Mouse (Mus musculus) limb, embryonic 11.5 days (tissue): ENCODE measurements around the gene Lama5. TPM values are rescaled to one million over a fixed set of nuclear protein-coding genes. Genes with fewer than 3 reads are reported as not detected.
A peak's percentile ranks its signal among the peaks of the same experiment; 100 is the strongest.

Experiments
- ATAC-seq: fragments of 200-750 bp; cut with Nextera tagmentation; 2 replicates; pipeline ENCODE4 v1.8.0; 2017; ENCODE audit warnings: low read depth; ENCODE audit not compliant: insufficient number of reproducible peaks, low FRiP score, low TSS enrichment
- DNase-seq: peaks from one replicate; pipeline ENCODE4 v3.0.0-alpha.2; 2015; ENCODE audit warnings: low spot score
- H3K27ac ChIP-seq: fragments of 300-500 bp; sonication (generic); replicated peaks from 2 replicates; pipeline ENCODE4 v1.5.1; 2014; ENCODE audit warnings: low read depth, mild to moderate bottlenecking, low read length
- H3K27me3 ChIP-seq: fragments of 300-500 bp; sonication (generic); 2 replicates; pipeline ENCODE4 v1.6.1; 2014; ENCODE audit warnings: mild to moderate bottlenecking, low read length, mixed read lengths; ENCODE audit not compliant: control insufficient read depth, insufficient read depth
- H3K36me3 ChIP-seq: fragments of 300-500 bp; sonication (generic); 2 replicates; pipeline ENCODE4 v1.6.1; 2014; ENCODE audit warnings: mild to moderate bottlenecking, low read length, moderate library complexity, mixed read lengths; ENCODE audit not compliant: control insufficient read depth, insufficient read depth
- H3K4me1 ChIP-seq: fragments of 300-500 bp; sonication (generic); 2 replicates; pipeline ENCODE4 v1.6.1; 2014; ENCODE audit warnings: low read length, mixed read lengths; ENCODE audit not compliant: control insufficient read depth, insufficient read depth
- H3K4me2 ChIP-seq: fragments of 300-500 bp; sonication (generic); 2 replicates; pipeline ENCODE4 v1.6.1; 2014; ENCODE audit warnings: low read depth, mild to moderate bottlenecking, moderate library complexity; ENCODE audit not compliant: severe bottlenecking
- H3K4me3 ChIP-seq: fragments of 300-500 bp; sonication (generic); 2 replicates; pipeline ENCODE4 v1.5.1; 2014; ENCODE audit warnings: low read depth, low read length
- H3K9ac ChIP-seq: fragments of 300-500 bp; sonication (generic); 2 replicates; pipeline ENCODE4 v1.6.1; 2014; ENCODE audit warnings: mild to moderate bottlenecking, low read length
- H3K9me3 ChIP-seq: fragments of 300-500 bp; sonication (generic); 2 replicates; pipeline ENCODE4 v1.6.1; 2016; ENCODE audit warnings: low read length; ENCODE audit not compliant: control insufficient read depth
- WGBS: fragments of 180-500 bp; shearing (Covaris S2); extraction: QIAGEN DNeasy Blood & Tissue Kit; methylation state at CpG from one replicate; pipeline ENCODE4 v1.1.7; 2014; 5-methylcytosine and 5-hydroxymethylcytosine counted together
- polyA plus RNA-seq: library from polyadenylated mRNA; unstranded; fragments of >200 nt; fragmentation: Nextera tagmentation; extraction: Ambion mirVana; gene quantifications from 2 replicates; pipeline ENCODE4 v1.2.1, GENCODE M21; 2014

The Lama5 gene
- 12.5 and 14.1 TPM in 2 replicates for polyA plus RNA-seq

DNA sequence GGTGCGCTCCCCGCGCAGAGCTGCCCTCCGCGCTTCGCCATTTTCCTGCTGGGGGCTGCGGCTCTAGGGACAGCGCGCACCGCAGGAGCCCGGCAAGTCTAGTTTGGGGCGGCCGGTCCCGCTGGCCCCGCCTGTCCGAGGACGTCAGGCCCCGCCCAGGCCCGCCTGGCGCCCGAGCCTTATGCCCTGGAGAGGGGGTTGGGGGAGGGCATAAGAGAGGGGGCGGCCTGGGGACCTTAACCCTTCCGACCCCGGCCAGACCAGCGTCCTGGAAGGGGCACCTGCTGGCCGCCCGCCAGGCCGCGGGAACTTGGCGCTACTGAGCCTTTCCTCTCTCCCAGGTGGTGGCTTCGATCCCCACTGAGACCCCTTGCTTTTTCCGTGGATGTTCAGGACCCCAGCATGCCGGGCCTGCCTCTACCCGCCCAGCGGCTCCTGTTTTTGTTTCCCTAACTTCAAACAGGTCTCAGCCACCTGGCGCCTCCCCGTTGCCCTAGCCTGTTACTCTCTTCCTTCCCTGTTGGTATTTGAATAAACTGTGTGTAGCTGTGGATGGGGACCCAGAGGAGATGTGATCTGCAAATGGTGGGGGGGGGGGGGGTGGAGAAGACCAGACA, at the start of gene Lama5:
Gene Lama5 (minus strand): TSS at position 98 of the 617 bp plus-strand sequence.
- WGBS, result under 1% methylated on average over 37 of the region's 37 CpGs
- no peaks in the 10 kb centered on the region for H3K9me3 ChIP-seq
- peak within 1 kb of the TSS; percentile 69 for H3K4me3 ChIP-seq
- DNase-seq (peak; percentile 81), ATAC-seq (peak; percentile 75)
- peak within 1 kb of the TSS; percentile 26; the same call in 1 of the 2 replicates for H3K27ac ChIP-seq
- peaks cover 29% of the 10 kb centered on the region for H3K4me1 ChIP-seq
- peaks cover 29% of the 10 kb centered on the region for H3K27me3 ChIP-seq
- H3K36me3 ChIP-seq, result no peaks in the 10 kb centered on the region
- peak within 1 kb of the TSS; percentile 99 for H3K4me2 ChIP-seq
- peak within 1 kb of the TSS; percentile 53 for H3K9ac ChIP-seq

DNA sequence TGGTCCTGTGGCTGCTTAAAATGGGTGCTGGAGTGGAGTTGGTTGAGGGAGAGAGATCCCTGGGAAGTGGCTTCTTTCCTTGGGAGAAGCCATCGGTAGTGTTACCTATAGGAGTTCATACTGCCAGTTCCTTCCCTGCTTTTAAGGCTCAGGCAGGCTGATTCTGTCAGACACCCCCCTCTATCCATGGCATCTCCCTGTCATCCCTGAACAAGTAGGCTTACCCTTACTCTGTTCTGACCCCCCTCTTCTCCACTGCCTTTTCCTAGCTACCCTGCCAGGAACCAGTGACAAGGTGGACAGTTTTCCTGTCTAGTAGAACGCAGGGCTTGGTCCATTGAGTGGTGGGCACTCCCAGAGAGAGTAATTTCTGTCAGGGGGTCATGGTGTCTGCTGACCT, 48.9 kb upstream of the Lama5 start:
- peaks cover 12% of the 10 kb centered on the region for H3K4me1 ChIP-seq
- WGBS, result 70% methylated on average over 2 of the region's 2 CpGs
- 0 out of 2 replicates have a peak, but pooled peaks cover 2% of the 10 kb centered on the region for H3K36me3 ChIP-seq
- H3K27me3 ChIP-seq, result no peaks in the 10 kb centered on the region
- H3K9ac ChIP-seq, result no peak overlapping the region
- H3K9me3 ChIP-seq, result no peaks in the 10 kb centered on the region
- no peak for DNase-seq
- H3K27ac ChIP-seq, result no peak overlapping the region
- ATAC-seq, result no peak
- no peak overlapping the region for H3K4me3 ChIP-seq
- H3K4me2 ChIP-seq, result no peak overlapping the region

GRCm38 (mm10) chr2:180273394-180274244, 48.0 kb upstream of the Lama5 start, which contains the start of gene Cables2:
Cables2 (minus strand) TSS chr2:180273496.
- ATAC-seq, result peak; percentile 88
- peaks cover 2% of the 10 kb centered on the region; the same call in 1 of the 2 replicates for H3K36me3 ChIP-seq

DNA sequence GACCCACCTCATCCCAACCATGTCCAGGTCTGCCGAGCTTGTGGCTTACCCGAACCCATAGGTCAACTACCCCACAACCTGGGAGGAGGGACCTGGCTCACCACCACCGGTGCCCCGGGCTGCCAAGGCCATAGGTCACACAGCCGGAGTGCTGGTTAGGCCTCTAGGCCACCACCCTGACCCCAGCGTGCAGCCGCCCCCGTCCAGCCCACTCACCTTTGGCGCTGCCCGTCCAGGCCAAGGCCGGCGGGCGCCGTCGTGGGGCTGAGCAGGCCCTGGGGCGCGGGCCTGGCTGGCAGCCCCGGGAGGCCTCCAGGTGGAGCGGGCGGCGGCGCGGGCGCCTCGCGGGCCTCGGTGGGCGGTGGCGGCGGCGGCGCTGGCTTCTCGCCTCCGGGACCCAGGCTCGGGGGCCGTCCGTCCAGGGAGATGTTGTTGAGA, 47.2 kb upstream of the Lama5 start:
- Histone ChIP-seq H3K9ac (peak overlapping the region; percentile 92), H3K36me3 (peaks cover 2% of the 10 kb centered on the region; the same call in 1 of the 2 replicates), H3K4me3 (peak overlapping the region; percentile 73), H3K4me2 (peak overlapping the region; percentile 93), H3K9me3 (no peaks in the 10 kb centered on the region), H3K27ac (peak overlapping the region; percentile 47; the same call in 1 of the 2 replicates), H3K27me3 (no peaks in the 10 kb centered on the region), H3K4me1 (peaks cover 12% of the 10 kb centered on the region)
- under 1% methylated on average over 31 of the region's 37 CpGs for WGBS
- DNase-seq (no peak), ATAC-seq (peak; percentile 24; the same call in 1 of the 2 replicates)

More at GRCm38 (mm10) chr2:180273394-180274244, 48.0 kb upstream of the Lama5 start, which contains the start of gene Cables2:
- 10% methylated on average over 45 of the region's 68 CpGs for WGBS
- DNase-seq, result peak; percentile 95
- H3K4me1 ChIP-seq, result peaks cover 12% of the 10 kb centered on the region
- peak within 1 kb of the TSS; percentile 93 for H3K4me2 ChIP-seq
- H3K9me3 ChIP-seq, result no peaks in the 10 kb centered on the region
- H3K9ac ChIP-seq, result peak within 1 kb of the TSS; percentile 92
- peak within 1 kb of the TSS; percentile 47; the same call in 1 of the 2 replicates for H3K27ac ChIP-seq
- H3K4me3 ChIP-seq, result peak within 1 kb of the TSS; percentile 73
- H3K27me3 ChIP-seq, result no peaks in the 10 kb centered on the region

- 70% methylated on average over 5 of the region's 5 CpGs for WGBS
- H3K27me3 ChIP-seq, result no peaks in the 10 kb centered on the region
- H3K4me1 ChIP-seq, result peaks cover 12% of the 10 kb centered on the region
- peak overlapping the region; percentile 93 for H3K4me2 ChIP-seq
- no peak for ATAC-seq
- DNase-seq, result no peak
- no peak overlapping the region for H3K27ac ChIP-seq
- H3K4me3 ChIP-seq, result peak overlapping the region; percentile 73
- no peak overlapping the region; the same call in 1 of the 2 replicates for H3K9ac ChIP-seq
- peaks cover 2% of the 10 kb centered on the region; the same call in 1 of the 2 replicates for H3K36me3 ChIP-seq
- no peaks in the 10 kb centered on the region for H3K9me3 ChIP-seq
Observed at GRCm38 (mm10) chr2:180271804-180272395, 46.2 kb upstream of the Lama5 start.

GRCm38 (mm10) chr2:180270537-180271255, 45.0 kb upstream of the Lama5 start:
- Histone ChIP-seq H3K9me3 (no peaks in the 10 kb centered on the region), H3K36me3 (peaks cover 2% of the 10 kb centered on the region; the same call in 1 of the 2 replicates), H3K27me3 (no peaks in the 10 kb centered on the region), H3K4me1 (peaks cover 12% of the 10 kb centered on the region), H3K9ac (no peak overlapping the region; the same call in 1 of the 2 replicates), H3K4me2 (no peak overlapping the region), H3K4me3 (no peak overlapping the region), H3K27ac (no peak overlapping the region)
- ATAC-seq, result no peak
- WGBS, result 65% methylated on average over 7 of the region's 7 CpGs
- no peak for DNase-seq

GRCm38 (mm10) chr2:180269329-180269728, 43.7 kb upstream of the Lama5 start:
- Histone ChIP-seq H3K27me3 (no peaks in the 10 kb centered on the region), H3K4me2 (no peak overlapping the region), H3K36me3 (peaks cover 4% of the 10 kb centered on the region; the same call in 1 of the 2 replicates), H3K9me3 (no peaks in the 10 kb centered on the region), H3K9ac (no peak overlapping the region), H3K27ac (no peak overlapping the region), H3K4me3 (no peak overlapping the region), H3K4me1 (peaks cover 12% of the 10 kb centered on the region)
- WGBS, result 92% methylated on average over 10 of the region's 10 CpGs
- ATAC-seq, result no peak
- DNase-seq, result no peak
